Mouse (Mus musculus) layer of hippocampus, postnatal 36 days (tissue): ENCODE results near the gene Psmb5. TPM values are rescaled to one million over a fixed set of nuclear protein-coding genes. Genes with fewer than 3 reads are reported as not detected.
A peak's percentile ranks its signal among the peaks of the same experiment; 100 is the strongest.

ENCODE experiments used
- DNase-seq, 2 experiments: peaks; one replicate each; pipeline ENCODE4 v3.0.0; 2022
- total RNA-seq, 2 experiments: library from RNA; stranded (reverse); gene quantifications; 2 replicates each; pipeline ENCODE4 v1.2.3; 2021

Gene Psmb5
- 100 to 1,000 TPM; 203 to 230 TPM for total RNA-seq

- peak; percentile 87 to 88 for DNase-seq
These were observed at the start of gene Psmb5 for GRCm38 (mm10) chr14:54617897-54618365. TSS of gene Psmb5 (minus strand) at chr14:54618022.

DNA sequence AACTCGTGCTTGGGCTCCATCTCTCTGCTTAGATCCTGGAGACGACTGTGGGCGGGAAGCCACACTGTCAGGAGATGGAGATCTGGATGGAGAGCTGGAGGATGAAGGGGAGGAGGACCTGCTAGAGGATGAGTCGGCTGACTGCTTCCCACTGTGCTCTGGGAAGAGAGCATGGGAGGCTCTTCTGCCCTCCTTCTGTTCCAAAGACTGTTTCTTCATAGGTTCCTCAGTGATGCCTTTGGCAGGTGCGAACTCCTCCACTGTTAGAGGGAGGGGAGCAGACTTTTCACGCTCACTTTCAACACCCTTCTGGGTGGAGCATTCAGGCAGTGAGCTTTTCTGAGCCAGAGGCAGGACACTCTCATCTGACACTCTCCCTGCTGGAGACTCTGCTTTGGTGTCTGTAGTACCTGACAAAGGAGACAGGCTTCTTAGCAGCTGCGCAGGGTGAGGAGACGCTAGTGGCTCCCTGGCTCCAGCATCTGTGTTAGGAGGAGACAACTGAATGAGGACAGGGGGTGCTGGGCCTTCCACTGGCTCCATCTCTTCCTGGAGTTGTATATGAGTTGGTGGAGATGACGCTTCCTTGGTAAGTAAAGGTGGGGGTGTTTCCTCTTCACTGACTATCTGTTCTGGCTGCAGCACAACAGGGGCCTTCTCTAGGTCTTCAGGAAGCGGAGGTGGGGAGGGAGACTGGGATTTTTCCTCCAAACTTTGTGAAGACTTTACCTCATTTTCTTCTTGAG is 46.8 kb upstream of the Psmb5 start:
- DNase-seq, result no peak

GRCm38 (mm10) chr14:54660009-54660408 is 42.2 kb upstream of the Psmb5 start:
- DNase-seq, result no peak

DNA sequence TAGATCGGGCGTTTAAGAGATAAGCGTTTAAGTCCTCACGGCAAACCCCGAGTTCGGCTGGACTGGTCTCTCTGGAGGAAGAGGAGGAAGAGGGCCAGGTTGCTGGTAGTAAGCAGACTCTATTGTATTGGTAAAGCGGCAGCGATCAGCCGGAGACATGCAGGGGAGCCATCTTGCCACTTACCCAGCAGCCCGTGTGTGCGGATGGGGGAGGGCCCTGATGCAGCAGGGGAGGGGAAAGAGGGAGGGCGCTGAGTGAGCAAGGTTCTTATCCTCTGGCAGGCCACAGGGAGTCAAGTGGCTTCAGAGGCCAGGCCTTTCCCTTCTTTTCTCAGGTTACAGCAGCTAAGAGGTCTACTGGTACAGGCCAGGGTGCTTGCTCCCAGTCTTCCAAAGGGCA is 35.7 kb upstream of the Psmb5 start:
- DNase-seq, result peak; percentile 83 to 84

DNA sequence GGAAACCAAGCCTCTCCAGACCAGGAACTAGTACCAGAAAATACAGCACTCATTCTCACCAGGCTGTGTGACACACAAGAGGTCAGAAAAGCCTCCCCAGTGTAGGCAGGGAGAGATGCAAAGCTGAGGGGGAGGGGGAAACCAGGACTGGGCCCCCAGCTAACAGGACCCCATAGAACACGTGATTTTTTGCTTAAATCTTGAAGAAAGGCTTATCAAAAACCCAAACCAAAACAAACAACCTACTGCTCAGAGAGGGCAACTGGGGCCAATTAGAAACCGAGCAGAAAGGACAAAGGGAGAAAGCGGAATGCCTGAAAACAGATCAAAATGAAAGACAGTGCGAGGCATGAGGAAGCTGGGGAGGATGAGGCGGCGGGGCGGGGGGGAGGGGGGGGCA is 35.0 kb upstream of the Psmb5 start:
- DNase-seq, result no peak

GRCm38 (mm10) chr14:54651556-54651955 is 33.7 kb upstream of the Psmb5 start:
- DNase-seq, result no peak

DNA sequence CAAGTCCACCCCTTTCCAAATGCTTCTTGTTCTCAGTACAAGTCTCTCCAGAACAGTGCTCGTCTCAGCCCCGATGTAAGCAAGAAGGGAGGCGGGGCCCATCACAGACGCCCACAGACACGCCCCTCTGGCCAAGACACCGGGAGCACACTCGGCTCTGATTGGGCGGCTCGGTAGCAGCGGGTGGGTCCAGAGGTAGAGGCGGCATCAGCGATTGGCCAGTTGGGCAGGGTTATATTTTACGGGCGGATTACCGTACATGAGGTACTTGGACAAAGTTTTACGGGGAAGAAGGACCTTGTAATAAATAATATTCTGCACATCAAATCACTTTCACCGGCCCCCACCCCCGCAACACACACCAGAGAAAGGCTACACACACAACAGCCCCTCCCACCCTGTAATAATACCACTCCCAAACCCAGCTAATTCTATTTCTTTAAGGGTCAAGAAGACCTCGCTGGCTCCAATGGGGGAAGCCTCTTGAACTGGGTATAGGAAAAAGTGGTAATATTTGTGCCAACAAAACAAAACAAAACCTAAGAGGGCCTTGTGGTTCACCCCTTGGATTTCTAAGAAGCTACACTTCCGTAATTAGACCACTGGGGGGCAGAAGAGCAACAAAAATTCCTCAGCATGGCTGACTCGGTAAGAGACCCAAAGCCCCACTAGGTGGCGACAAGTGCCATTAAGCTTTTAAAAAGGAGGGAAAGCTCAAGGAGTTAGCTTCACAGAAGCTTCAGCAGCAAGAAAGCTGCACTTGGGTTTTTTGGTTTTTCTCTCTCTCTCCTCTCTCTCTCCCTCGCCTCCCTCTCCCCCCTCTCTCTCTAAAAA is 33.0 kb upstream of the Psmb5 start:
- peak; percentile 67 to 79 for DNase-seq

DNA sequence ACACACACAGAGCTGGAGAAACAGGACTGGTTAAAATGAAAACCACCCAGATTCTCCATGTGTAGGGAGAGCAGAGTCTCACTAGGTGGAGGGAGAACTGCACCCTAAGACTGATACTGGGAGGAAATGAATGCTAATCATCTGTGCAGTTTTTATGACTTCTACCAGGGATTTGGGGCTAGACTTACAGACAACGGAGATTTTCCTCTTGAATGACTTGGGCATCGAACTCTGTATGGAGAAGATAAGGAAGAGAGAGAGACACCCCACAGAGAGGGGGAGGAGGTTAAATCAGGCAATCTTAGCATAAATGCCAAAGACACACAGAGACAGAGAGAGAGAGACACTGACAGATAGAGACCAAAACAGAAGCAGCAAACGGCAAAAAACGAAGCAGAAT is 30.1 kb upstream of the Psmb5 start:
- DNase-seq, result no peak

DNA sequence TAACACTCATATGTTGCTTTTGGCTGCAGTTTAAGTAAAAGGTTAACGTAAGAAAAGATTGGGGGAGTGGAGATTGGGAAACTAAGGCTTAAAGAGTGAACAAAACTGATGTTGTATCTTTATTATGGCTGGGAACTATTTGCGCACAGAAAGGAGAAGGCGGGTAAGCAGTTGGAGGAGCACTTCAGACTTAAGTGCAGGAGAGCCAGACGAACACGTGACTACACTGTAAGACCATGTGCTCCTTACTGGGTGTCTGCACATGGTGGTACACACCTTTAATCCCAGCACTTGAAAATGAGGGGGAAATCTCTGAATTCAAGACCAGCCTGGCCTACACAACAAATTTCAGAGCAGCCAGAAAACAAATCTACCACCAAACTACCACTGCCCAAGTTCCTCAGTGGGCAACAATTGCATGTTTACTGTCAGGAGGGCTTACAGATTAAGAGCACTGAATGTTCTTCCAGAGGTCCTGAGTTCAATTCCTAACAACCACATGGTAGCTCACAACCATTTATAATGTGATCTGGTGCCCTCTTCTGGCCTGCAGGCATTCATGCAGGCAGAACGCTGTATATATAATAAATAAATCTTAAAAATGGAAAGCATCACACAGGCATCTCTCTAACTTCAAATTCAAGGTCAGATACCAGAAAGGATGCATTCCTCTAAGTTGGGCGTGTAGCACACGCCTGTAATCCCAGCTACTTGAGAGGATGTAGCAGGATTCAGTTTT is 29.2 kb upstream of the Psmb5 start:
- no peak for DNase-seq

GRCm38 (mm10) chr14:54646455-54646854 is 28.6 kb upstream of the Psmb5 start:
- no peak for DNase-seq

DNA sequence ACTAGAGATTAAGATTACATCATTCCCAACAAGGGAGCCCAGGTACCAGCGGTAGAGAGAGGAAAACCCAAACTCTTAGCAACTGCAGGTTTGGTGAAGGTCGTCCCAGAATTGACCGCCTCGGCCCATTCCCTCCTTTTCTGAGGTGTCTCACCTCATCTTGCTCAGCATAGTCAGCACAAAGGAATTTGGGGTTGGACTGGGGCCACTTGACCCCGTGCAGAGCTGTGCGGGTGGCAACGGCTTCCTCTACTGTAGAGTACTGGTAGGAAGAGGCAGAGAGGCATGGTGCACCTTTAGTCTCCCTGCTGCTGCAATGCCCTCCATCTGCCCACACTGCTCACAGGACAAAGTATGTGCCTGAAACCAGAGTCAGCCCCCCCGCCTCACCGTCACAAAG is 26.5 kb upstream of the Psmb5 start:
- DNase-seq, result no peak

- no peak for DNase-seq
These were observed 25.2 kb upstream of the Psmb5 start for GRCm38 (mm10) chr14:54643011-54643410.

GRCm38 (mm10) chr14:54642224-54642944 is 24.6 kb upstream of the Psmb5 start:
- DNase-seq, result no peak

GRCm38 (mm10) chr14:54641305-54641969 is 23.6 kb upstream of the Psmb5 start, which contains the start of gene Cdh24:
TSS of gene Cdh24 (minus strand) at chr14:54641364.
- peak; percentile 88 to 90 for DNase-seq

GRCm38 (mm10) chr14:54640946-54641304 is 23.1 kb upstream of the Psmb5 start, which contains the start of gene Gm17606:
TSS of gene Gm17606 (plus strand) at chr14:54640952.
- no peak for DNase-seq

- DNase-seq, result no peak
These were observed 22.3 kb upstream of the Psmb5 start for GRCm38 (mm10) chr14:54640121-54640520.

DNA sequence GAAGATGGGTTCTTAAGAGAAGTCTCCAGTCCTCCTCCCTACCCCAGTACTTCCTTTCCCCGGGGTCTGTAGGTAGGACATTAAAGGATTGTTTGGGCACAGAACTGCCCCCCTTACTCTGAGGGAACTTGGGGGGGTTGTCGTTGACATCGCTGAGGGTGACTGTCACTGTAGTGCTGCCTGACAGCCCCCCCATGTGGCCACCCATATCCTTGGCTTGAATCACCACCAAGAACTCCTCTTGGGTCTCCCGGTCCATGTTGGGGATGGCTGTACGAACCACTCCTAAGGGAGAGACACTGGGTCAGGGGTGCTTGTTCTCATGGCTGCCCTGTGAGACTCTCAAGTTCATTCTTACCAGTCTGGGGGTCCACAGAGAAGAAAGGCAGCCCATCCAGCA is 20.4 kb upstream of the Psmb5 start:
- no peak for DNase-seq

DNA sequence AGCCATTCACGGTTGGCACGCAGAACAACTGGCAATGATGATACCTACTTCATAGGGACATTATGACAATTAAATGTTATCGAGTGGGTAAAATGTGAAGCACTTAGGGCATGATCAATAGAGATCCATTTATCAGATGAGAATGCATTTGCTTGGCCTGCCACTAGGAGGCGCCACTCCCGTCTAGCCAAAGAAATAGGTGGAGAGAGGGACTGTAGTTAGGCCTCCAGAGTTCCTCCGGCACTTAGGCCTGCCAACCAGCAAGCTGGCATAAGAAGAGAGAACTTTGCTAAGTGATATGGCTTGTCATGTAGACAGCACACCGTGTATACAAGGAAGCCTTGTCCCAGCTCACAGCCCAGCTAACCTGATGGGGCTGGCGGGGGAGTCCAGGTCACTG is 19.1 kb upstream of the Psmb5 start:
- DNase-seq, result no peak

DNA sequence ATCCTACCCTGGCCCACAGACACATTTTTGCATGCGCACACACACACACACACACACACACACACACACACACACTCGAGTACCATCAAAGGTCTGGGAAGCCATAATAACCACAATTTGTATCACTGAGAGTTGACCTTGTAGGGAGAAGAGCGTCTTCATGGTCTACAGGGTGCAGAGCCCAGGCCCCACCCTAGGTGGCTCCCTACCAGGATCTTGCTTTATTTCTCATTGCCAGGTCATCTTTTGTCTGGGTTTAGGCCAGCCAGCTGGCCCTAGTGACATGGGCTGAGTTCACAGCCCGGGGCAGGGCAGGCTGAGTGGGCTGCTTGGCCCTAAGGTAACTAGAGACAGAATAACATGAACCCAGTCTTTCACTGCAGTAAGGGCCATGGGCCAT is 16.4 kb upstream of the Psmb5 start:
- DNase-seq, result no peak

- no peak for DNase-seq
These were observed 14.4 kb upstream of the Psmb5 start for GRCm38 (mm10) chr14:54632252-54632651.

- DNase-seq, result no peak
These were observed 13.4 kb upstream of the Psmb5 start for GRCm38 (mm10) chr14:54631240-54631599.
